Mouse (Mus musculus): ENCODE results near the gene Naip6. TPM values are rescaled to one million over a fixed set of nuclear protein-coding genes. Genes with fewer than 3 reads are reported as not detected.
"Not testable (repeated sequence)": the region's sequence is repeated elsewhere in the genome, so short reads cannot be mapped to it uniquely, and the experiment has no call there.

Naip6 gene
- polyA plus RNA-seq, 1 experiment from 2014 or later: 0.10 TPM

GRCm38 (mm10) chr13:100251897-100252296, 65.6 kb downstream of the Naip6 start:
- WGBS: 86% methylated on average over 2 of the region's 2 CpGs
- H3K27me3 ChIP-seq; H3K36me3 ChIP-seq; H3K9ac ChIP-seq; H3K4me3 ChIP-seq; H3K4me1 ChIP-seq; ATAC-seq (ENCODE audit: insufficient number of reproducible peaks, insufficient read depth, low FRiP score, low TSS enrichment); H3K27ac ChIP-seq; H3K9me3 ChIP-seq; H3K4me2 ChIP-seq (replicated peaks): not testable (repeated sequence)

GRCm38 (mm10) chr13:100246896-100247519, 70.5 kb downstream of the Naip6 start:
- H3K27ac ChIP-seq; H3K36me3 ChIP-seq; H3K9ac ChIP-seq; H3K9me3 ChIP-seq; H3K4me2 ChIP-seq (replicated peaks); H3K4me1 ChIP-seq; H3K4me3 ChIP-seq; H3K27me3 ChIP-seq; ATAC-seq (ENCODE audit: insufficient number of reproducible peaks, insufficient read depth, low FRiP score, low TSS enrichment): not testable (repeated sequence)
- WGBS: 77% methylated on average over 5 of the region's 5 CpGs

- H3K4me3 ChIP-seq; H3K4me2 ChIP-seq (replicated peaks): not testable (repeated sequence)
These were observed 71.3 kb downstream of the Naip6 start, which contains the start of gene Naip5 for GRCm38 (mm10) chr13:100246223-100246622. Gene Naip5 (minus strand): TSS chr13:100246323.

GRCm38 (mm10) chr13:100243702-100244101, 73.8 kb downstream of the Naip6 start:
- H3K4me1 ChIP-seq: no peaks in the 10 kb centered on the region
- no peaks in the 10 kb centered on the region for H3K27me3 ChIP-seq
- no peak overlapping the region for H3K27ac ChIP-seq
- 0 out of 2 replicates have a peak, but pooled peaks have one; percentile 52 for ATAC-seq (ENCODE audit: insufficient number of reproducible peaks, insufficient read depth, low FRiP score, low TSS enrichment)
- no peak overlapping the region for H3K4me3 ChIP-seq
- no peak overlapping the region for H3K4me2 ChIP-seq (replicated peaks)
- no peak overlapping the region for H3K9ac ChIP-seq
- H3K36me3 ChIP-seq: no peaks in the 10 kb centered on the region
- H3K9me3 ChIP-seq: no peaks in the 10 kb centered on the region

More at GRCm38 (mm10) chr13:100246223-100246622, 71.3 kb downstream of the Naip6 start, which contains the start of gene Naip5:
- ATAC-seq (ENCODE audit: insufficient number of reproducible peaks, insufficient read depth, low FRiP score, low TSS enrichment); H3K27me3 ChIP-seq; H3K9me3 ChIP-seq; H3K27ac ChIP-seq; H3K4me1 ChIP-seq; H3K9ac ChIP-seq; H3K36me3 ChIP-seq: not testable (repeated sequence)
- 72% methylated on average over 4 of the region's 4 CpGs for WGBS

Other genes starting within 250 kb of the Naip6 start
- 33.6 and 35.6 TPM in 2 replicates for gene Bdp1, start 213.6 kb downstream of the Naip6 start, polyA plus RNA-seq (2016; fragmentation: Nextera tagmentation; extraction: Ambion mirVana)
- 247 and 257 TPM in 2 replicates for gene Serf1, start 209.7 kb downstream of the Naip6 start, polyA plus RNA-seq (2016; fragmentation: Nextera tagmentation; extraction: Ambion mirVana)
- gene Smn1, start 192.8 kb downstream of the Naip6 start, polyA plus RNA-seq (2016; fragmentation: Nextera tagmentation; extraction: Ambion mirVana): 57.7 and 59.5 TPM in 2 replicates
- gene Naip2, start 115.6 kb downstream of the Naip6 start, polyA plus RNA-seq (2016; fragmentation: Nextera tagmentation; extraction: Ambion mirVana): 0.13 and 0.18 TPM in 2 replicates
- 0.05 and 0.06 TPM in 2 replicates for gene Naip5, start 71.4 kb downstream of the Naip6 start, polyA plus RNA-seq (2016; fragmentation: Nextera tagmentation; extraction: Ambion mirVana)
- not detected in 2 replicates for gene Naip1, start 135.2 kb upstream of the Naip6 start, polyA plus RNA-seq (2016; fragmentation: Nextera tagmentation; extraction: Ambion mirVana)
- 85.4 and 86.9 TPM in 2 replicates for gene Gtf2h2, start 174.9 kb upstream of the Naip6 start, polyA plus RNA-seq (2016; fragmentation: Nextera tagmentation; extraction: Ambion mirVana)
- gene Ocln, start 235.0 kb upstream of the Naip6 start, polyA plus RNA-seq (2016; fragmentation: Nextera tagmentation; extraction: Ambion mirVana): 5.8 and 7.5 TPM in 2 replicates

Data from embryonic facial prominence, embryonic 12.5 days (tissue).